Mouse (Mus musculus) frontal cortex, postnatal 10 days (tissue): ENCODE data around the gene Becn1.

Experiments used
- DNase-seq, 2 experiments: peaks; one replicate each; pipeline ENCODE4 v3.0.0; 2022; ENCODE audit warnings: low spot score in 2 of 2, mixed read lengths in 1 of 2

Gene Becn1

GRCm38 (mm10) chr11:101315665-101316500, 13.8 kb upstream of the Becn1 start, which contains the start of gene Psme3:
Gene Psme3, plus strand, starts transcription at chr11:101316213.
- DNase-seq = peak; percentile 85 to 92

- no peak for DNase-seq
These were observed 13.1 kb upstream of the Becn1 start for GRCm38 (mm10) chr11:101315082-101315650.

- DNase-seq = no peak
These were observed 12.5 kb upstream of the Becn1 start for GRCm38 (mm10) chr11:101314567-101314966.

- no peak for DNase-seq
These were observed 10.1 kb upstream of the Becn1 start for GRCm38 (mm10) chr11:101312150-101312549.

GRCm38 (mm10) chr11:101311083-101311482, 9.0 kb upstream of the Becn1 start:
- DNase-seq = no peak

GRCm38 (mm10) chr11:101307744-101308143, 5.7 kb upstream of the Becn1 start:
- DNase-seq = no peak

GRCm38 (mm10) chr11:101301299-101302003, 635 bp downstream of the Becn1 start:
- DNase-seq = no peak

- no peak for DNase-seq
These were observed 1.2 kb downstream of the Becn1 start for GRCm38 (mm10) chr11:101300881-101301280.

- no peak for DNase-seq
These were observed 6.9 kb downstream of the Becn1 start for GRCm38 (mm10) chr11:101295191-101295590.

GRCm38 (mm10) chr11:101291231-101291630, 10.9 kb downstream of the Becn1 start:
- DNase-seq = no peak

- no peak for DNase-seq
These were observed 14.8 kb downstream of the Becn1 start for GRCm38 (mm10) chr11:101287306-101287705.

- DNase-seq = no peak
These were observed 18.3 kb downstream of the Becn1 start for GRCm38 (mm10) chr11:101283805-101284204.

GRCm38 (mm10) chr11:101282896-101283295, 19.2 kb downstream of the Becn1 start:
- DNase-seq = no peak

GRCm38 (mm10) chr11:101280837-101281236, 21.2 kb downstream of the Becn1 start:
- no peak for DNase-seq

- DNase-seq = no peak
These were observed 22.9 kb downstream of the Becn1 start for GRCm38 (mm10) chr11:101279193-101279569.

- peak; percentile 66 to 81 for DNase-seq
These were observed 23.6 kb downstream of the Becn1 start, which contains the start of the genes Cntd1 and Coa3 for GRCm38 (mm10) chr11:101278223-101279192. Gene Cntd1, plus strand, starts transcription at chr11:101279012. Gene Coa3, minus strand, starts transcription at chr11:101279114.

- DNase-seq = no peak
These were observed 24.5 kb downstream of the Becn1 start for GRCm38 (mm10) chr11:101277381-101278222.

GRCm38 (mm10) chr11:101276319-101277070, 25.6 kb downstream of the Becn1 start:
- no peak for DNase-seq

GRCm38 (mm10) chr11:101275309-101275708, 26.8 kb downstream of the Becn1 start:
- no peak for DNase-seq

- no peak for DNase-seq
These were observed 29.6 kb downstream of the Becn1 start for GRCm38 (mm10) chr11:101272446-101272845.
